Mouse (Mus musculus) kidney, adult 2 months (tissue): ENCODE results near the gene Tmem132c. TPM values are rescaled to one million over a fixed set of nuclear protein-coding genes. Genes with fewer than 3 reads are reported as not detected.

Experiments used
- DNase-seq: peaks from one replicate; pipeline ENCODE4 v3.0.0; 2021
- H3K27ac ChIP-seq: fragments of 200-500 bp; 2 replicates; pipeline ENCODE4 v1.5.1; 2012; ENCODE audit warnings: low read depth, low read length, control low read depth, inconsistent platforms; ENCODE audit not compliant: insufficient read depth
- H3K27me3 ChIP-seq: fragments of 200-500 bp; replicated peaks from 2 replicates; pipeline ENCODE4 v1.6.1; 2012; ENCODE audit warnings: mild to moderate bottlenecking, moderate library complexity, low read length, inconsistent platforms; ENCODE audit not compliant: control insufficient read depth, insufficient read depth
- H3K36me3 ChIP-seq: fragments of 200-500 bp; 2 replicates; pipeline ENCODE4 v1.6.1; 2012; ENCODE audit warnings: mild to moderate bottlenecking, moderate library complexity, low read length, inconsistent platforms; ENCODE audit not compliant: control insufficient read depth, insufficient read depth
- H3K4me1 ChIP-seq: fragments of 200-500 bp; 2 replicates; pipeline ENCODE4 v1.6.1; 2011; ENCODE audit warnings: low read length; ENCODE audit not compliant: control insufficient read depth, insufficient read depth
- H3K4me3 ChIP-seq: fragments of 200-500 bp; 2 replicates; pipeline ENCODE4 v1.5.1; 2011; ENCODE audit warnings: mild to moderate bottlenecking, low read depth, low read length, control low read depth; ENCODE audit not compliant: insufficient read depth
- CTCF ChIP-seq: fragments of 200-500 bp; conservative IDR thresholded peaks from 2 replicates; pipeline ENCODE4 v1.5.1; 2011; ENCODE audit warnings: low read depth, mild to moderate bottlenecking, control low read depth, low read length, moderate library complexity, mixed read lengths; ENCODE audit not compliant: insufficient read depth, insufficient read length
- POLR2A ChIP-seq: fragments of 200-500 bp; IDR thresholded peaks from one replicate; pipeline ENCODE4 v1.6.1; 2011; ENCODE audit warnings: low read depth, low read length, control low read depth
- WGBS: fragments of 180-500 bp; shearing (Covaris S2); methylation state at CpG from one replicate; pipeline ENCODE4 v1.1.7; 2018; 5-methylcytosine and 5-hydroxymethylcytosine counted together
- polyA plus RNA-seq: library from polyadenylated mRNA; depleted of rRNA; stranded (reverse); fragments of >200 nt; gene quantifications from 2 replicates; pipeline ENCODE4 v1.2.3, GENCODE M21; 2012

Tmem132c gene
- polyA plus RNA-seq, 1 experiment, result 0.17 TPM

DNA sequence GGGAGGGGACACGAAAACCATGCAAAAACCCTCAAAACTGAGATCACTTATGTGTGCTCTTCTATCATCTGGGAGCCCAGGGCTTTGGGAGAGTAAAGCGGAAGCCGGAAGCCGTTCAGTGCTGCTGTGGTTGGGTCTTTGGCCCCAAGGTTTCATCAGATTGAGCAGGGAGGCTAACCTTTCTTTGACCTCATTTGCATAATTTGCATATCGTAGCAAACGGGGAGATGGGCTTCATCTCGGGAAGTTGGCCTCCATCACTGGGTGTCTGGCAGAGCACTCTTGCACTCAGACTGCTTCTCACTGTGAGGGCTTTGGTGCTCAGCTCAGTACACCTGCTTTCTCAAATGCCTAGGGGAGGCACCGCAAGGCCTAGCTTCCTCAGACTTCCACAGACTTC lies 119.5 kb downstream of the Tmem132c start:
- H3K4me3 ChIP-seq, result no peak overlapping the region
- H3K4me1 ChIP-seq, result no peaks in the 10 kb centered on the region
- no peak for DNase-seq
- H3K27me3 ChIP-seq, result no peaks in the 10 kb centered on the region
- WGBS, result 69% methylated on average over 8 of the region's 8 CpGs
- H3K36me3 ChIP-seq, result no peaks in the 10 kb centered on the region
- no peak overlapping the region for H3K27ac ChIP-seq
- TF ChIP-seq POLR2A, result no peak
- no peak for TF ChIP-seq CTCF

DNA sequence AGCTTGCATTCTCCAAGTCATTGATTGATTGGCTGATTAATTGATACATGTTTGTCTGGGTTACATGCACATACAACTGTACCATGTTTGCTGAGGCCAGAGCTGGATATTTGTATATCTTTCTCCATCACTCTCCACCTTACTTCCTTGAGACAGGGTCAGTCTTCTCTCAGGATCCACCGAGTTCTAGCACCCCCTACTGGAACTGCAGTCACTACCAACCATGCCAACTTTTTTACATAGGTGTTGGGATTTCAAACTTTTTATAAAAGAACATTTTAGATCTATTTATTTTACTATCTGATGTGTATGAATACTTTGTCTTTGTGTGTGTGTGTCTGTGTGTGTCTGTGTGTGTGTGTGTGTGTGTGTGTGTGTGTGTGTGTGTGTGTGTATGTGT lies 123.5 kb downstream of the Tmem132c start:
- DNase-seq, result no peak
- Histone ChIP-seq H3K4me3 (no peak overlapping the region), H3K36me3 (no peaks in the 10 kb centered on the region), H3K4me1 (no peaks in the 10 kb centered on the region), H3K27ac (no peak overlapping the region), H3K27me3 (no peaks in the 10 kb centered on the region)
- WGBS, result 29% methylated on average over 1 of the region's 1 CpGs
- TF ChIP-seq CTCF (no peak), POLR2A (no peak)

DNA sequence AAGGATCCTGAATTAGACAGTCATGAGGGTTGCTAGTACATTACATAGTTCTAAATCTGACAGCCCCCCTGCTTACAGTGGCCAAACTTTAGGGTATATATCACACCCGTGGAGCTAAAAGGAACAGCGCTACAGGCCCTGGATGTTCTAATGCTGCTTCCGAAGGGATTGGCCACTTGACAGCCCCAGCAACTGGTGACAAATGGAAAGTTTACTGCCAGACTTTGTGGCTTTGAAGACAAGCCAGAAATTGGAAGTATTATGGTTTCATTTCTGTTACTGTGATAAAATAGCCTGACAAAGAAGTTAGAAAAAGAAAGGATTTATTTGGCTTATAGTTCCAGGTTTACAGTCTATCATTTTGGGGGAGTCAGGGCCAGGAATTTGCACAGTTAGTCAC lies 126.6 kb downstream of the Tmem132c start:
- TF ChIP-seq POLR2A (no peak), CTCF (no peak)
- H3K27ac ChIP-seq, result no peak overlapping the region
- no peaks in the 10 kb centered on the region for H3K36me3 ChIP-seq
- H3K4me1 ChIP-seq, result no peaks in the 10 kb centered on the region
- no peak for DNase-seq
- WGBS, result 81% methylated on average over 3 of the region's 3 CpGs
- no peak overlapping the region for H3K4me3 ChIP-seq
- no peaks in the 10 kb centered on the region for H3K27me3 ChIP-seq

DNA sequence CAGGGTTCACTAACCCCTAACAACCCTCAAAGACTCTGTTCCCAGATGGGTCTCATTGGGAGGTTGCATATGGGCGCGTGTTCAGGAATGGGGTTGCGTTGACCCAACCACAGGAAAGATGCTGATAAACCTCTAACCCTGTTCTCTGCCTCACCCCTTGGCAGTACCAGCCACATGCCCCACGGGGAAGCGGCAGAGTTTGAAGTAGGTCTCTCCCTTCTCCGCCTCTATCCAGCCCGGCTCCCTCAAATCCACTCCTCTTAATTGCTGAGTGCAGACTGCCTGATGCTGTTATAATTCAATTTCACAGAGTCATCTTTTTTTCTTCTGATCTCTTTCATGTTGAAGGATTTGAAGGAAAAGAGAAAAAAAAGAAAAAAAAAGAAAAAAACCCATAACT lies 128.2 kb downstream of the Tmem132c start:
- no peaks in the 10 kb centered on the region for H3K27me3 ChIP-seq
- H3K27ac ChIP-seq, result no peak overlapping the region
- H3K36me3 ChIP-seq, result no peaks in the 10 kb centered on the region
- TF ChIP-seq CTCF (no peak), POLR2A (no peak)
- H3K4me1 ChIP-seq, result no peaks in the 10 kb centered on the region
- WGBS, result 78% methylated on average over 7 of the region's 7 CpGs
- no peak for DNase-seq
- no peak overlapping the region for H3K4me3 ChIP-seq

DNA sequence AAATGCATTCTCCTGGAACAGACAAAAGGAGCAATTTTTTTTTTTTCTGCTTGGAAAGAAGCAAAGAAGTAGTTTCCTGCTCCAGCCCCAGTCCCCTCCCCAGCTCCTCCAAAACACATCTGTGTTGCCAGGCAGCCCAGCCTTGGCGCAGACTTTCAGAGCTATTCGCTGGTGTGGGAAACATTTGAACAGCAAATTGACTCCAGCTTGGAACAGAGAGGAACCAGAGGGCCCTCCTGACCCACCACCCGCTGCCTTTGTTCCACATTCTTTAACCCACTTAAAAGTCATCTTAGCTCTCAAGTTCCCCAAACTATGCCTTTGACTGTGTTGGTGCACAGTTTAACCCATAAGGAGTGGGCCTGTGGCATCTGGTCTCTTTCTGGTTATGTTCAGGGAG lies 128.9 kb downstream of the Tmem132c start:
- WGBS, result 52% methylated on average over 3 of the region's 3 CpGs
- no peak for DNase-seq
- H3K4me3 ChIP-seq, result no peak overlapping the region
- H3K4me1 ChIP-seq, result no peaks in the 10 kb centered on the region
- no peaks in the 10 kb centered on the region for H3K36me3 ChIP-seq
- H3K27me3 ChIP-seq, result no peaks in the 10 kb centered on the region
- TF ChIP-seq POLR2A (no peak), CTCF (no peak)
- no peak overlapping the region for H3K27ac ChIP-seq

DNA sequence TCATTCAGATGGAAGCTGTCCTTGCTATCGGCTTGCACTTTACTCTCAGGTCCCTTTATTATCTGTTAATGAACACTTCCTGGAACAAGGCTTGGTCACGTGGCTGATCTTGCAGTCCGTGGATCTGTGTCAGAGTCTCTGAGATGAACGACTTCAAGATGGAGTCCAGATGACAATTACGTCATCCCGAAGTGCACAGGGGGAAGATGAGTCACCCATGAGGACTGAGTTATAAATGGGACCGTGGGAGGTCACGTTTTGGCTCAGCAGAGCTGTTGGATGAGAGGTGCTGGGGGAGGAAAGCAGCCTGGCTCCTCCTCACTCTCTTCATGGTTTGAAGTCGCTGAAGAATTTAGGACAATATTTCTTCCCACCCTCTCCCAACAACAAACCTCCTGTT lies 132.6 kb downstream of the Tmem132c start:
- TF ChIP-seq POLR2A (no peak), CTCF (no peak)
- 39% methylated on average over 9 of the region's 9 CpGs for WGBS
- no peaks in the 10 kb centered on the region for H3K36me3 ChIP-seq
- H3K27ac ChIP-seq, result no peak overlapping the region
- DNase-seq, result no peak
- no peaks in the 10 kb centered on the region; the same call in 1 of the 2 replicates for H3K27me3 ChIP-seq
- H3K4me3 ChIP-seq, result no peak overlapping the region
- H3K4me1 ChIP-seq, result no peaks in the 10 kb centered on the region

DNA sequence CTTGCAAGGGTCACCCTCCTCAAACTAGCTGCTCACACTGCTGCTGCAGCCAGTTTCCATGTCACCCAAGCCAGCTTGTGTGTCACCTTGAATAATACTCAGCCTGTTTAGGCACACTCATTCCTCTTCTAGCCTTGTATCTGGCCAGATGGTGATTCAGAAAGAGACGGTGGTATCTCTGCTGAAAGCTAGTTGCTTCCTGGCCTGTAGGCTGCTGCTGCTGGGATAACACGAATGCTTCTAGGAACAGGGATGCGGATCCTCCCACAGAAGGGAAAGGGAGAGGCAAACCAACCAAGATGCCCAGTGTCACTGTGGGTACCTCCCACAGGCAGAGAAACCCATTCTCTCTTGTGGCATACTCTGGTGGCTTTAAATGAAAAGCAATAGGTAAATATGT lies 134.0 kb downstream of the Tmem132c start:
- no peak for DNase-seq
- H3K4me1 ChIP-seq, result no peaks in the 10 kb centered on the region
- no peak overlapping the region for H3K4me3 ChIP-seq
- WGBS, result 83% methylated on average over 3 of the region's 3 CpGs
- no peak overlapping the region for H3K27ac ChIP-seq
- no peaks in the 10 kb centered on the region; the same call in 1 of the 2 replicates for H3K27me3 ChIP-seq
- TF ChIP-seq CTCF (no peak), POLR2A (no peak)
- no peaks in the 10 kb centered on the region for H3K36me3 ChIP-seq

DNA sequence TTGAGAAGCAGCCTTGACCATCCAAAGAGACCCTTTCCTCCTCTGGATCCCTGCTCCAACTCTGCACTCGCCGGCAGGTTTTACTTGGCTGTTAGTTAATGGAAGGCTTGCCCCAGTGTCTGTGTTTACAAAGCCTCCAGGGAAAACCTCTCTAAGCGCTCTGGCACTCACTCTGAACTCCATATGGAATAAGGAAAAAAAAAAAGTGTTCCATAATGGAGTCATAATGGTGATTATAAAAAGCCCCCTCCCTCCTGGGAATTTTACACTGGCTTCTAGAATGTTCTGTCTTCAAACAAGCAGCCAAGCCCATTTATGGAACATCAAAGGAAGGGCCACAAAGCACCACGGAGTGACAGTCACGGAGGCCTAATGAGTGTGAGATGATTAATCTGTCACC lies 136.9 kb downstream of the Tmem132c start:
- Histone ChIP-seq H3K27me3 (no peaks in the 10 kb centered on the region; the same call in 1 of the 2 replicates), H3K4me3 (no peak overlapping the region), H3K36me3 (no peaks in the 10 kb centered on the region), H3K4me1 (no peaks in the 10 kb centered on the region), H3K27ac (no peak overlapping the region)
- WGBS, result 34% methylated on average over 5 of the region's 5 CpGs
- TF ChIP-seq CTCF, result no peak
- no peak for TF ChIP-seq POLR2A
- DNase-seq, result no peak
